Mouse (Mus musculus) small intestine, adult 2 months (tissue): Measurements from ENCODE around the gene Ppp3r2.

ENCODE experiments used
- CTCF ChIP-seq: fragments of 200-500 bp; IDR thresholded peaks from 2 replicates; pipeline ENCODE4 v1.5.1; 2012; ENCODE audit warnings: low read depth, mild to moderate bottlenecking, control low read depth, inconsistent platforms, low read length, moderate library complexity, mixed read lengths; ENCODE audit not compliant: insufficient replicate concordance, insufficient read length; ENCODE audit errors: extremely low read depth
- POLR2A ChIP-seq: fragments of 200-500 bp; IDR thresholded peaks from 2 replicates; pipeline ENCODE4 v1.6.1; 2012; ENCODE audit warnings: low read depth, mild to moderate bottlenecking, control low read depth, inconsistent platforms, low read length, moderate library complexity

- no peak for TF ChIP-seq CTCF
- TF ChIP-seq POLR2A = no peak
These were observed 47.5 kb upstream of the Ppp3r2 start for GRCm38 (mm10) chr4:49729326-49729725.
